Mouse (Mus musculus) heart, embryonic 11.5 days (tissue): ENCODE measurements around the gene Ceacam10. TPM values are rescaled to one million over a fixed set of nuclear protein-coding genes. Genes with fewer than 3 reads are reported as not detected.

ENCODE experiments used
- ATAC-seq: fragments of 200-750 bp; cut with Nextera tagmentation; replicated peaks from 2 replicates; pipeline ENCODE4 v1.8.0; 2017; ENCODE audit warnings: moderate library complexity; ENCODE audit not compliant: insufficient number of reproducible peaks, low FRiP score, low TSS enrichment
- H3K27ac ChIP-seq: fragments of 300-500 bp; sonication (generic); 2 replicates; pipeline ENCODE4 v1.5.1; 2014; ENCODE audit warnings: mild to moderate bottlenecking, low read depth, low read length
- H3K27me3 ChIP-seq: fragments of 300-500 bp; sonication (generic); 2 replicates; pipeline ENCODE4 v1.6.1; 2014; ENCODE audit warnings: mild to moderate bottlenecking, low read length, mixed read lengths; ENCODE audit not compliant: control insufficient read depth, insufficient read depth
- H3K36me3 ChIP-seq: fragments of 300-500 bp; sonication (generic); 2 replicates; pipeline ENCODE4 v1.6.1; 2014; ENCODE audit warnings: mild to moderate bottlenecking, low read length, moderate library complexity, mixed read lengths; ENCODE audit not compliant: control insufficient read depth, insufficient read depth
- H3K4me1 ChIP-seq: fragments of 300-500 bp; sonication (generic); 2 replicates; pipeline ENCODE4 v1.6.1; 2014; ENCODE audit warnings: low read length; ENCODE audit not compliant: control insufficient read depth, insufficient read depth
- H3K4me2 ChIP-seq: fragments of 300-500 bp; sonication (generic); 2 replicates; pipeline ENCODE4 v1.6.1; 2014; ENCODE audit warnings: mild to moderate bottlenecking, moderate library complexity
- H3K4me3 ChIP-seq: fragments of 300-500 bp; sonication (generic); 2 replicates; pipeline ENCODE4 v1.5.1; 2014; ENCODE audit warnings: low read depth, low read length
- H3K9ac ChIP-seq: fragments of 300-500 bp; sonication (generic); 2 replicates; pipeline ENCODE4 v1.6.1; 2014; ENCODE audit warnings: mild to moderate bottlenecking, low read depth, low read length, moderate library complexity
- H3K9me3 ChIP-seq: fragments of 300-500 bp; sonication (generic); replicated peaks from 2 replicates; pipeline ENCODE4 v1.6.1; 2016; ENCODE audit warnings: low read length; ENCODE audit not compliant: control insufficient read depth
- WGBS: fragments of 180-500 bp; shearing (Covaris S2); extraction: QIAGEN DNeasy Blood & Tissue Kit; methylation state at CpG from one replicate; pipeline ENCODE4 v1.1.7; 2014; ENCODE audit not compliant: insufficient replicate concordance; 5-methylcytosine and 5-hydroxymethylcytosine counted together
- polyA plus RNA-seq: library from polyadenylated mRNA; unstranded; fragments of >200 nt; fragmentation: Nextera tagmentation; extraction: Ambion mirVana; gene quantifications from 2 replicates; pipeline ENCODE4 v1.2.1, GENCODE M21; 2014

The Ceacam10 gene
- polyA plus RNA-seq, 1 experiment from 2014 or later, result not detected

- H3K27ac ChIP-seq, result no peak overlapping the region
- H3K36me3 ChIP-seq, result no peaks in the 10 kb centered on the region
- H3K4me1 ChIP-seq, result no peaks in the 10 kb centered on the region
- no peaks in the 10 kb centered on the region for H3K9me3 ChIP-seq
- H3K4me2 ChIP-seq, result no peak overlapping the region
- no peak overlapping the region for H3K9ac ChIP-seq
- H3K4me3 ChIP-seq, result no peak overlapping the region
- ATAC-seq, result no peak
- no peaks in the 10 kb centered on the region for H3K27me3 ChIP-seq
Measured at GRCm38 (mm10) chr7:24771361-24771760, 5.6 kb upstream of the Ceacam10 start.

GRCm38 (mm10) chr7:24773942-24774535 is 3.0 kb upstream of the Ceacam10 start:
- ATAC-seq, result no peak
- H3K9me3 ChIP-seq, result no peaks in the 10 kb centered on the region
- H3K27me3 ChIP-seq, result no peaks in the 10 kb centered on the region
- H3K36me3 ChIP-seq, result no peaks in the 10 kb centered on the region
- H3K4me1 ChIP-seq, result no peaks in the 10 kb centered on the region
- WGBS, result 32% methylated on average over 3 of the region's 3 CpGs
- H3K27ac ChIP-seq, result no peak overlapping the region
- H3K4me2 ChIP-seq, result no peak overlapping the region
- no peak overlapping the region for H3K4me3 ChIP-seq
- no peak overlapping the region for H3K9ac ChIP-seq

- Histone ChIP-seq H3K4me2 (no peak overlapping the region), H3K9ac (no peak overlapping the region), H3K27me3 (no peaks in the 10 kb centered on the region), H3K4me1 (no peaks in the 10 kb centered on the region), H3K27ac (no peak overlapping the region), H3K9me3 (no peaks in the 10 kb centered on the region), H3K4me3 (no peak overlapping the region), H3K36me3 (no peaks in the 10 kb centered on the region)
- 66% methylated on average over 2 of the region's 2 CpGs for WGBS
- ATAC-seq, result no peak
Measured at GRCm38 (mm10) chr7:24776145-24776544, 861 bp upstream of the Ceacam10 start.

GRCm38 (mm10) chr7:24797918-24798317 is 20.9 kb downstream of the Ceacam10 start:
- Histone ChIP-seq H3K4me1 (no peaks in the 10 kb centered on the region), H3K9ac (no peak overlapping the region), H3K27ac (no peak overlapping the region), H3K27me3 (no peaks in the 10 kb centered on the region), H3K4me2 (no peak overlapping the region), H3K36me3 (no peaks in the 10 kb centered on the region), H3K4me3 (no peak overlapping the region), H3K9me3 (peaks cover 9% of the 10 kb centered on the region; the same call in 1 of the 2 replicates)
- no peak for ATAC-seq
- 86% methylated on average over 1 of the region's 1 CpGs for WGBS

GRCm38 (mm10) chr7:24802149-24802767 is 25.3 kb downstream of the Ceacam10 start:
- Histone ChIP-seq H3K27ac (no peak overlapping the region), H3K36me3 (no peaks in the 10 kb centered on the region), H3K9me3 (0 out of 2 replicates have a peak, but pooled peaks cover 4% of the 10 kb centered on the region), H3K4me2 (no peak overlapping the region), H3K27me3 (no peaks in the 10 kb centered on the region), H3K4me3 (no peak overlapping the region), H3K9ac (no peak overlapping the region), H3K4me1 (no peaks in the 10 kb centered on the region)
- ATAC-seq, result no peak
- 56% methylated on average over 7 of the region's 7 CpGs for WGBS

GRCm38 (mm10) chr7:24804826-24805225 is 27.8 kb downstream of the Ceacam10 start:
- Histone ChIP-seq H3K9ac (no peak overlapping the region), H3K27me3 (no peaks in the 10 kb centered on the region), H3K27ac (no peak overlapping the region), H3K4me1 (no peaks in the 10 kb centered on the region), H3K4me3 (no peak overlapping the region), H3K4me2 (no peak overlapping the region), H3K9me3 (no peaks in the 10 kb centered on the region), H3K36me3 (no peaks in the 10 kb centered on the region)
- ATAC-seq, result no peak
- 53% methylated on average over 6 of the region's 6 CpGs for WGBS

- no peak for ATAC-seq
- Histone ChIP-seq H3K4me2 (no peak overlapping the region), H3K4me3 (no peak overlapping the region), H3K4me1 (no peaks in the 10 kb centered on the region), H3K9ac (no peak overlapping the region), H3K9me3 (no peaks in the 10 kb centered on the region), H3K36me3 (no peaks in the 10 kb centered on the region), H3K27ac (no peak overlapping the region), H3K27me3 (no peaks in the 10 kb centered on the region)
- WGBS, result 35% methylated on average over 2 of the region's 2 CpGs
Measured at GRCm38 (mm10) chr7:24809041-24809440, 32.0 kb downstream of the Ceacam10 start.

GRCm38 (mm10) chr7:24817502-24817901 is 40.5 kb downstream of the Ceacam10 start:
- no peak overlapping the region for H3K27ac ChIP-seq
- no peak overlapping the region for H3K9ac ChIP-seq
- no peaks in the 10 kb centered on the region for H3K27me3 ChIP-seq
- no peak for ATAC-seq
- H3K4me2 ChIP-seq, result no peak overlapping the region
- H3K4me3 ChIP-seq, result no peak overlapping the region
- H3K4me1 ChIP-seq, result no peaks in the 10 kb centered on the region
- H3K36me3 ChIP-seq, result no peaks in the 10 kb centered on the region
- no peaks in the 10 kb centered on the region for H3K9me3 ChIP-seq
- 5% methylated on average over 3 of the region's 3 CpGs for WGBS

- WGBS, result 62% methylated on average over 7 of the region's 7 CpGs
- no peaks in the 10 kb centered on the region for H3K27me3 ChIP-seq
- H3K9me3 ChIP-seq, result no peaks in the 10 kb centered on the region
- no peaks in the 10 kb centered on the region for H3K4me1 ChIP-seq
- no peaks in the 10 kb centered on the region for H3K36me3 ChIP-seq
- H3K27ac ChIP-seq, result no peak overlapping the region
- H3K4me2 ChIP-seq, result no peak overlapping the region
- no peak overlapping the region for H3K4me3 ChIP-seq
- ATAC-seq, result no peak
- no peak overlapping the region for H3K9ac ChIP-seq
Measured at GRCm38 (mm10) chr7:24824452-24824851, 47.4 kb downstream of the Ceacam10 start.
